Comparison of ENCODE assay signal across 8 mouse cellular contexts in the genomic region with DNA sequence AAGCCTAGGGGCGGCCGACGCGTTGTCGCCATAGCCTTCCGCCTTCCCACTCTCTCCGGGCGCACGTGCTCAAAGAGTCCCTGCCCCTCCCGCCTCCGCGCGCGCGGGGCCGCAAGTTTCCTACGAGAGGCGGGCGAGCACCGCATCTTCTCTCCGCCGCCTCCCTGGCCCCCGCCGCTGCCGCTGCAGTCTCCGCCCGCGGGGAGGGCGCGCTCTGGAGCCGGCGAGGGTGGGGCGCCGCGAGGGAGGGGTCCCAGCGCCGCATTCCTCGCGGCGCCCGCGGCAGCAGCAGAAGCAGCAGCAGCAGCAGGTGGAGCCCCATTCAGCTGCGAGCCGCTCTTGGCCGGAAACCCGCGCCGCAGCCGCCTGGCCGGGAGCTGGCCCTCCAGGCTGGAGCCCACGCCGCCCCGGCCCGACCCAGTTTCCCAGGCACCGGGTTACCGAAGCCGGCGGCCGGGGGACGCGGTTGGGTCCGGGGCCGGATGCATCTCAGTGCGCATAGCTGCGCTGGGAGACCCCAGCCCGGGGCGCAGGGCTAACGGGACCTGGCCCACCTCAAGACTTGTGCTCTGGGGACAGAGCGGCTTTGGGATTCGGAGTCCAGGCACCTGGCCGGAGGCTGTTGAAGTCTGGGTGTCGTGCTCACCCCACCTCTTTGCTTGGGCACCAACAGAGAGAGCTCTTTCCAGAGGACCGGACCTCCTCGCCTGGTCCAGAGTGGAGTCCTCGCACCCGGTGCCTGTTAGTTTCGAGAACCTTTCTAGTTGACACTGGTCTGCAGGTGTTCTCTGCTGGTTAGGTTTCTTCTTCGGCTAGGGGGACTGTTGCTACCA. TPM values are rescaled to one million over a fixed set of nuclear protein-coding genes. Genes with fewer than 3 reads are reported as not detected.
A peak's percentile ranks its signal among the peaks of the same experiment; 100 is the strongest.
DNase-seq lines count a peak whose midpoint lies in the region; ATAC-seq and TF ChIP-seq lines count a peak whose summit lies in the region.

A gene (plus strand): TSS at position 262 of the 833 bp plus-strand sequence.

- no peak within 1 kb of the TSS for H3K27ac ChIP-seq in heart, embryonic 11.5 days (ENCODE audit: low read depth, low read length)
- no peak within 1 kb of the TSS for H3K27ac ChIP-seq in liver, postnatal 0 days (ENCODE audit: low read depth)
- H3K27ac ChIP-seq in neural tube, embryonic 14.5 days (ENCODE audit: low read depth, low read length): no peak within 1 kb of the TSS

- H3K4me2 ChIP-seq in heart, embryonic 11.5 days: peak within 1 kb of the TSS; percentile 99
- peak within 1 kb of the TSS; percentile 69 for H3K4me2 ChIP-seq in liver, postnatal 0 days (ENCODE audit: low read depth, low read length)
- peak within 1 kb of the TSS; percentile 99 for H3K4me2 ChIP-seq in neural tube, embryonic 14.5 days (ENCODE audit: low read depth, low read length)

- H3K36me3 ChIP-seq in heart, embryonic 11.5 days (ENCODE audit: control insufficient read depth, insufficient read depth, low read length): no peaks in the 10 kb centered on the region
- H3K36me3 ChIP-seq in liver, postnatal 0 days (replicated peaks; ENCODE audit: insufficient read depth, low read length): no peaks in the 10 kb centered on the region
- no peaks in the 10 kb centered on the region for H3K36me3 ChIP-seq in neural tube, embryonic 14.5 days (ENCODE audit: control insufficient read depth, insufficient read depth, low read length)

- H3K4me3 ChIP-seq in heart, embryonic 11.5 days (ENCODE audit: low read depth, low read length): peak within 1 kb of the TSS; percentile 61
- H3K4me3 ChIP-seq in liver, postnatal 0 days (ENCODE audit: low read depth, low read length): peak within 1 kb of the TSS; percentile 48
- H3K4me3 ChIP-seq in neural tube, embryonic 14.5 days (ENCODE audit: low read depth, low read length): peak within 1 kb of the TSS; percentile 58

- intact Hi-C loops in heart, postnatal 25 days (cut with DNase I): no loop called here

- ATAC-seq in common myeloid progenitor, adult 5-6 weeks (replicated peaks; ENCODE audit: low read depth, poor library complexity, severe bottlenecking): peak; percentile 19; the same call in 1 of the 2 replicates
- peak; percentile 70; the same call in 1 of the 2 replicates for ATAC-seq in heart, embryonic 11.5 days (replicated peaks; ENCODE audit: insufficient number of reproducible peaks, low FRiP score, low TSS enrichment)
- ATAC-seq in liver, postnatal 0 days: no peak
- peak; percentile 79 for ATAC-seq in neural tube, embryonic 14.5 days (ENCODE audit: low read depth)

- TF ChIP-seq EP300 in liver, postnatal 0 days (IDR thresholded peaks at IDR 0.05; ENCODE audit: low read depth): no peak

- under 1% methylated on average over 69 of the region's 78 CpGs for WGBS in heart, embryonic 11.5 days (ENCODE audit: insufficient replicate concordance)
- WGBS in liver, postnatal 0 days (ENCODE audit: insufficient replicate concordance): 1% methylated on average over 69 of the region's 78 CpGs
- WGBS in neural tube, embryonic 14.5 days: 1% methylated on average over 64 of the region's 78 CpGs

- TF ChIP-seq CTCF in liver, postnatal 0 days (IDR thresholded peaks at IDR 0.05; ENCODE audit: low read depth): no peak

- no peaks in the 10 kb centered on the region for H3K9me3 ChIP-seq in heart, embryonic 11.5 days (replicated peaks; ENCODE audit: control insufficient read depth, low read length)
- no peaks in the 10 kb centered on the region for H3K9me3 ChIP-seq in liver, postnatal 0 days (ENCODE audit: low read length)
- no peaks in the 10 kb centered on the region for H3K9me3 ChIP-seq in neural tube, embryonic 14.5 days (ENCODE audit: control insufficient read depth, low read length)

- peaks cover 18% of the 10 kb centered on the region for H3K4me1 ChIP-seq in heart, embryonic 11.5 days (ENCODE audit: control insufficient read depth, insufficient read depth, low read length)
- peaks cover 13% of the 10 kb centered on the region for H3K4me1 ChIP-seq in liver, postnatal 0 days (ENCODE audit: insufficient read depth)
- peaks cover 13% of the 10 kb centered on the region; the same call in 1 of the 2 replicates for H3K4me1 ChIP-seq in neural tube, embryonic 14.5 days (ENCODE audit: control insufficient read depth, insufficient read depth, low read length)

- peaks cover 55% of the 10 kb centered on the region for H3K27me3 ChIP-seq in heart, embryonic 11.5 days (ENCODE audit: control insufficient read depth, insufficient read depth, low read length)
- peaks cover 65% of the 10 kb centered on the region for H3K27me3 ChIP-seq in liver, postnatal 0 days (ENCODE audit: insufficient read depth, low read length)
- peaks cover 21% of the 10 kb centered on the region for H3K27me3 ChIP-seq in neural tube, embryonic 14.5 days (ENCODE audit: control insufficient read depth, insufficient read depth, low read length)

- DNase-seq in heart, adult 18-20 months: peak; percentile 25 to 34
- no peak for DNase-seq in heart, postnatal 25 days (ENCODE audit: low spot score)
- peak; percentile 24 to 59 for DNase-seq in kidney, postnatal 25 days
- peak; percentile 29 for DNase-seq in liver, postnatal 0 days
- DNase-seq in thymus, postnatal 4 days: peak; percentile 71

- H3K9ac ChIP-seq in heart, embryonic 11.5 days (ENCODE audit: low read depth, low read length): peak within 1 kb of the TSS; percentile 72
- no peak within 1 kb of the TSS; the same call in 1 of the 2 replicates for H3K9ac ChIP-seq in liver, postnatal 0 days (replicated peaks)
- peak within 1 kb of the TSS; percentile 47 for H3K9ac ChIP-seq in neural tube, embryonic 14.5 days (replicated peaks; ENCODE audit: low read depth, low read length)

RNA-seq across cellular contexts. Expression of the gene that starts here (rescaled TPM):
- not detected for total RNA-seq in heart, adult 18-20 months (2021)
- total RNA-seq in heart, postnatal 25 days (2021): not detected
- total RNA-seq in common myeloid progenitor, adult 5-6 weeks (2017): 0.09 TPM in 1 of 2 replicates, not detected in the other
- 0.13 and 0.29 TPM in 2 replicates for polyA plus RNA-seq in heart, embryonic 11.5 days (2014; fragmentation: Nextera tagmentation; extraction: Ambion mirVana)
- polyA plus RNA-seq in liver, postnatal 0 days (2015; fragmentation: Nextera tagmentation; extraction: Ambion mirVana): not detected in 2 replicates
- 15.0 and 25.7 TPM in 2 replicates for polyA plus RNA-seq in neural tube, embryonic 14.5 days (2014; fragmentation: Nextera tagmentation; extraction: Ambion mirVana)

Comparison
In these comparisons a context has a peak if more than half of its experiments do, and no peak if none do; other contexts are left out.
1. RNA of the gene that starts here (polyA plus RNA-seq): 15.0 to 25.7 TPM in neural tube, embryonic 14.5 days; 0.13 to 0.29 TPM in heart, embryonic 11.5 days and not detected in liver, postnatal 0 days; every median in the first group is over 10 times any median in the second.
2. Peak in DNase-seq in heart, adult 18-20 months; RNA of the gene not detected or under 1 TPM.
3. Peak in ATAC-seq in common myeloid progenitor, adult 5-6 weeks; RNA of the gene not detected or under 1 TPM.
4. Peak in ATAC-seq, H3K4me3 ChIP-seq, H3K9ac ChIP-seq and H3K4me2 ChIP-seq in heart, embryonic 11.5 days; RNA of the gene not detected or under 1 TPM.
5. Peak in DNase-seq, H3K4me3 ChIP-seq and H3K4me2 ChIP-seq in liver, postnatal 0 days; RNA of the gene not detected or under 1 TPM.
6. Peak in every context shown above with its lines, with median percentiles within 50 percentile points of each other: H3K4me2 ChIP-seq and H3K4me3 ChIP-seq.